Mouse (Mus musculus): ENCODE data around the gene Fam104a. TPM values are rescaled to one million over a fixed set of nuclear protein-coding genes. Genes with fewer than 3 reads are reported as not detected.

Fam104a gene
- polyA plus RNA-seq (2015; fragmentation: Illumina TruSeq; extraction: RNeasy Lipid Tissue Mini Kit (QIAGEN cat#74804); ENCODE audit: insufficient read depth, low replicate concordance), result 17.9 TPM

GRCm38 (mm10) chr11:113683957-113684706 lies at the start of gene Fam104a, which contains the start of gene D11Wsu47e:
Gene Fam104a (minus strand): TSS chr11:113684155.
Gene D11Wsu47e (plus strand): TSS chr11:113684412.

GRCm38 (mm10) chr11:113709731-113710256 lies 25.8 kb upstream of the Fam104a start, which contains the start of gene Cpsf4l:
Gene Cpsf4l (minus strand): TSS chr11:113710017.

GRCm38 (mm10) chr11:113649353-113650210 lies 34.4 kb downstream of the Fam104a start, which contains the start of gene Slc39a11:
Gene Slc39a11 (minus strand): TSS chr11:113650079.

GRCm38 (mm10) chr11:113648690-113649352 lies 35.1 kb downstream of the Fam104a start, which contains the start of gene Cog1:
Gene Cog1 (plus strand): TSS chr11:113649169.

GRCm38 (mm10) chr11:113618672-113619419 lies 65.1 kb downstream of the Fam104a start, which contains the start of gene Sstr2:
Gene Sstr2 (plus strand): TSS chr11:113619342.

Other genes starting within 250 kb of the Fam104a start
- not detected for gene Sstr2, start 64.8 kb downstream of the Fam104a start, polyA plus RNA-seq (2015; fragmentation: Illumina TruSeq; extraction: RNeasy Lipid Tissue Mini Kit (QIAGEN cat#74804); ENCODE audit: insufficient read depth, low replicate concordance)
- gene Cog1, start 35.0 kb downstream of the Fam104a start, polyA plus RNA-seq (2015; fragmentation: Illumina TruSeq; extraction: RNeasy Lipid Tissue Mini Kit (QIAGEN cat#74804); ENCODE audit: insufficient read depth, low replicate concordance), result 25.7 TPM
- gene Slc39a11, start 34.1 kb downstream of the Fam104a start, polyA plus RNA-seq (2015; fragmentation: Illumina TruSeq; extraction: RNeasy Lipid Tissue Mini Kit (QIAGEN cat#74804); ENCODE audit: insufficient read depth, low replicate concordance), result 7.6 TPM
- gene D11Wsu47e, start 257 bp upstream of the Fam104a start, polyA plus RNA-seq (2015; fragmentation: Illumina TruSeq; extraction: RNeasy Lipid Tissue Mini Kit (QIAGEN cat#74804); ENCODE audit: insufficient read depth, low replicate concordance), result 24.3 TPM
- gene Cpsf4l, start 25.9 kb upstream of the Fam104a start, polyA plus RNA-seq (2015; fragmentation: Illumina TruSeq; extraction: RNeasy Lipid Tissue Mini Kit (QIAGEN cat#74804); ENCODE audit: insufficient read depth, low replicate concordance), result not detected
- 7.2 TPM for gene Cdc42ep4, start 67.7 kb upstream of the Fam104a start, polyA plus RNA-seq (2015; fragmentation: Illumina TruSeq; extraction: RNeasy Lipid Tissue Mini Kit (QIAGEN cat#74804); ENCODE audit: insufficient read depth, low replicate concordance)